Mouse (Mus musculus) testis, adult 2 months (tissue): ENCODE measurements around the gene Ncor2.

Source experiments
- CTCF ChIP-seq: fragments of 200-500 bp; IDR thresholded peaks from 2 replicates; pipeline ENCODE4 v1.5.1; 2012; ENCODE audit warnings: low read depth, mild to moderate bottlenecking, inconsistent platforms, low read length, moderate library complexity; ENCODE audit not compliant: control insufficient read depth, insufficient read depth, insufficient replicate concordance
- POLR2A ChIP-seq: fragments of 200-500 bp; IDR thresholded peaks from 2 replicates; pipeline ENCODE4 v1.6.1; 2012; ENCODE audit warnings: low read depth, mild to moderate bottlenecking, inconsistent platforms, low read length, moderate library complexity; ENCODE audit not compliant: control insufficient read depth

GRCm38 (mm10) chr5:125190105-125190813 is 11.2 kb upstream of the Ncor2 start:
- no peak for TF ChIP-seq CTCF
- no peak for TF ChIP-seq POLR2A
